Mouse (Mus musculus) heart, postnatal 0 days (tissue): ENCODE data around the gene Vrk1. TPM values are rescaled to one million over a fixed set of nuclear protein-coding genes. Genes with fewer than 3 reads are reported as not detected.

Source experiments
- ATAC-seq: fragments of 200-750 bp; cut with Nextera tagmentation; 2 replicates; pipeline ENCODE4 v1.8.0; 2017; ENCODE audit warnings: low read depth, moderate number of reproducible peaks, moderate library complexity; ENCODE audit not compliant: insufficient read depth
- DNase-seq: peaks from one replicate; pipeline ENCODE4 v3.0.0-alpha.2; 2016; ENCODE audit warnings: low spot score
- H3K27ac ChIP-seq: fragments of 300-500 bp; sonication (generic); 2 replicates; pipeline ENCODE4 v1.5.1; 2014; ENCODE audit warnings: low read depth, mild to moderate bottlenecking
- H3K27me3 ChIP-seq: fragments of 300-500 bp; sonication (generic); 2 replicates; pipeline ENCODE4 v1.6.1; 2014; ENCODE audit warnings: low read length, mixed read lengths; ENCODE audit not compliant: control insufficient read depth, insufficient read depth
- H3K36me3 ChIP-seq: fragments of 300-500 bp; sonication (generic); replicated peaks from 2 replicates; pipeline ENCODE4 v1.6.1; 2014; ENCODE audit warnings: low read length, mixed read lengths; ENCODE audit not compliant: control insufficient read depth, insufficient read depth
- H3K4me1 ChIP-seq: fragments of 300-500 bp; sonication (generic); 2 replicates; pipeline ENCODE4 v1.6.1; 2014; ENCODE audit warnings: antibody characterized with exemption; ENCODE audit not compliant: control insufficient read depth, insufficient read depth
- H3K4me2 ChIP-seq: fragments of 300-500 bp; sonication (generic); 2 replicates; pipeline ENCODE4 v1.6.1; 2014; ENCODE audit warnings: low read depth, mild to moderate bottlenecking, low read length, moderate library complexity
- H3K4me3 ChIP-seq: fragments of 300-500 bp; sonication (generic); 2 replicates; pipeline ENCODE4 v1.5.1; 2014; ENCODE audit warnings: low read depth, low read length
- H3K9ac ChIP-seq: fragments of 300-500 bp; sonication (generic); replicated peaks from 2 replicates; pipeline ENCODE4 v1.6.1; 2014; ENCODE audit warnings: low read depth, low read length, mixed read lengths
- H3K9me3 ChIP-seq: fragments of 300-500 bp; sonication (generic); replicated peaks from 2 replicates; pipeline ENCODE4 v1.6.1; 2016; ENCODE audit warnings: low read length; ENCODE audit not compliant: control insufficient read depth
- CTCF ChIP-seq: IDR thresholded peaks from 2 replicates; pipeline ENCODE4 v1.5.1; 2016; ENCODE audit warnings: antibody characterized with exemption, control low read depth, low read depth
- EP300 ChIP-seq: IDR thresholded peaks from 2 replicates; pipeline ENCODE4 v1.6.1; 2016; ENCODE audit warnings: antibody characterized with exemption, low read depth
- WGBS: fragments of 180-500 bp; shearing (Covaris S2); extraction: QIAGEN DNeasy Blood & Tissue Kit; methylation state at CpG from one replicate; pipeline ENCODE4 v1.1.7; 2014; 5-methylcytosine and 5-hydroxymethylcytosine counted together
- polyA plus RNA-seq: library from polyadenylated mRNA; unstranded; fragments of >200 nt; fragmentation: Nextera tagmentation; extraction: Ambion mirVana; gene quantifications from 2 replicates; pipeline ENCODE4 v1.2.1, GENCODE M21; 2015
- total RNA-seq: library from RNA; depleted of rRNA; stranded (reverse); fragments of >200 nt; gene quantifications from 2 replicates; pipeline ENCODE4 v1.2.3, GENCODE M21; 2014; ENCODE audit warnings: low replicate concordance

Gene Vrk1
- total and polyA plus RNA-seq, 2 experiments from 2014 or later = 8.0 to 26.0 TPM

DNA sequence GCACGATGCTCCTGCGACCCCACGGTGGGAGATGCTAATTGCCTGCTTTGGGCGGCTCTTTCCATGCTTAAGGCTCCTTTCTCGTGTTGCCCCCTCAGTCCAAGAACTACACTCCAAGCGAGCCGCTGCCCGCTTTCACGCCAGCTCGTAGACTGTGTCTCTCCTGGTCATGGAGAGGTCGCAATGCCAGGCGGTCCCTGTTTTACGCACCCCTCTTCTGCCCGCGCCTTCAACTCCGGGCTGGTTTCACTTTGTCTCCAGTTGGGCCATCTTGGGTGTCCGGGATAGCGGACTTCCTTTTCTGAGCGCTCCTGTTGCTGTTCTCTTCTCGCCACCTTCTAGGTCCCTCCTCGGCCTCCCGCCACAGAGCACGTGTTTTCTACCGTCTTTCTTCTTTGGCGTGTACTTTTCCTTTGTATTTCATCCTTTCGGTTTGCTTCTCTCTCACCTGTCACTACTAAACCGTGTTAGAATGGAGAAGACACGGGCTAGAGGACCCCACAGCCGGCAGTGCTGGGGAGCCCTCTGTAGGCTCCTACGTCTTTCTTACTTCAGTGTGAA, 46.9 kb upstream of the Vrk1 start:
- TF ChIP-seq EP300 = no peak
- TF ChIP-seq CTCF = no peak
- H3K4me2 ChIP-seq = peak overlapping the region; percentile 98
- H3K36me3 ChIP-seq = no peaks in the 10 kb centered on the region
- H3K4me3 ChIP-seq = peak overlapping the region; percentile 65
- WGBS = 3% methylated on average over 29 of the region's 30 CpGs
- DNase-seq = peak; percentile 25
- no peaks in the 10 kb centered on the region for H3K9me3 ChIP-seq
- H3K4me1 ChIP-seq = peaks cover 7% of the 10 kb centered on the region; the same call in 1 of the 2 replicates
- H3K9ac ChIP-seq = peak overlapping the region; percentile 37
- peak; percentile 47 for ATAC-seq
- H3K27ac ChIP-seq = no peak overlapping the region
- peaks cover 20% of the 10 kb centered on the region for H3K27me3 ChIP-seq

DNA sequence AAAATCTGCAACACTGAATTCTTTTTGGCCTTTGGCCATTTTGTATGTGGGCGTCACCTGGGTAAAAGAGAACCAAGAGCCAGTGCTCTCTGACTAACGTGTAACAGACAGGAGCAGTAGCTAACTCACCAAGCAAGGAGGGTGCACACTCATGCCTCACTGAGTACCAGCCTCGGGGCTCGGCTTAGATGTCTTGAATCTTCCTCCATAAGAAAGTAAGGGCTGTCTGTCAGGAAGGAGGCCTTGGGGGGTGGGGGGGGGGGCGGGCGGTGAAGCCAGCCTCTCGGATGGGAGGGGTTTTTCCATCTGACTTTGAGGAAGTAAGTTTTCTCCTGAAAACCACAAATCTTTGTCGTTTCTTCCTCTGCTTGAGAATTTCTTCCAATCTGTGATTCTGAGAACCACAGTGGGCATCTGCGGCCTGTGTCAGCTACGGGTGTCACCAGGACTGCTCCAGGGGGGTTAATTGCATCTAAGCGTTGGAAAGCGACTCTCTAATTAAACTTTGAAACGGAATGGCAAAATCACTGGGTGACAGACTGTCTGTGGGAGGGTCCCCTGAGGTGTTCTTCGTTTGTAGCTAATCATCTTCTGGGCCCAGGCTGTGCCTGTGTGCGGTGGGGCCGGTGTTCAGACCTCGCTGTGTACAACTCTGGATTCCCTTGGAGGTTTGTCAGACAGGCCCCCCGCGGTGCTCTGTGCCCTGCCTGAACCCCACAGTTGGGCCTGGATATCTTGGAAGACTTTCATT, 43.0 kb upstream of the Vrk1 start:
- 59% methylated on average over 19 of the region's 19 CpGs for WGBS
- Histone ChIP-seq H3K4me2 (peak overlapping the region; percentile 46), H3K36me3 (no peaks in the 10 kb centered on the region), H3K27me3 (0 out of 2 replicates have a peak, but pooled peaks cover 4% of the 10 kb centered on the region), H3K4me3 (no peak overlapping the region), H3K9ac (no peak overlapping the region), H3K9me3 (peaks cover 1% of the 10 kb centered on the region; the same call in 1 of the 2 replicates), H3K4me1 (peaks cover 7% of the 10 kb centered on the region; the same call in 1 of the 2 replicates), H3K27ac (no peak overlapping the region)
- DNase-seq (no peak), ATAC-seq (no peak)
- no peak for TF ChIP-seq CTCF
- TF ChIP-seq EP300 = no peak

DNA sequence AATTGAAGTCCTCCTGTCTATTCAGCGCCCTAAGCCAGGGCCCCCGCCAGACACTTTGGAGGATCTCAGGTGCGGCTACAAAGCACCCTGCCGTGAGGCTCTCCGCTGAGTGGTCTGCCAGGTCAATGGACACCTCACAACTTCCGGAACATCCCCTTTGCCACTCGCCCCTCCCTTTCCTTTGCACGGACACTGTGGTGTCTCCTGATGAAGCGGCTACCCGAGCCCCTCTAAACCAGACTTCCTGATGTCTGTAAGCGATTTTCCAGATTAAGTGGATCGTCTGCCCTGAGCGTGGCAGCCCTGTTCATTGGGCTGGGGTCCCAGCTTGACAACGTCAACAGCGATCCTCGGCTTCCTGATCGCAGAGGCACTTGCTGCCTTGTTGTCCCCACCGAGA, 42.2 kb upstream of the Vrk1 start:
- H3K9ac ChIP-seq = no peak overlapping the region
- H3K9me3 ChIP-seq = peaks cover 4% of the 10 kb centered on the region; the same call in 1 of the 2 replicates
- H3K36me3 ChIP-seq = no peaks in the 10 kb centered on the region
- DNase-seq (no peak), ATAC-seq (no peak)
- peak overlapping the region; percentile 46 for H3K4me2 ChIP-seq
- peaks cover 7% of the 10 kb centered on the region; the same call in 1 of the 2 replicates for H3K4me1 ChIP-seq
- H3K4me3 ChIP-seq = peak overlapping the region; percentile 12
- H3K27me3 ChIP-seq = 0 out of 2 replicates have a peak, but pooled peaks cover 4% of the 10 kb centered on the region
- WGBS = 16% methylated on average over 18 of the region's 18 CpGs
- TF ChIP-seq CTCF (no peak), EP300 (no peak)
- H3K27ac ChIP-seq = no peak overlapping the region

- no peaks in the 10 kb centered on the region for H3K36me3 ChIP-seq
- peaks cover 4% of the 10 kb centered on the region; the same call in 1 of the 2 replicates for H3K9me3 ChIP-seq
- WGBS = 49% methylated on average over 7 of the region's 7 CpGs
- no peak overlapping the region for H3K9ac ChIP-seq
- DNase-seq (no peak), ATAC-seq (no peak)
- H3K27ac ChIP-seq = no peak overlapping the region
- no peak for TF ChIP-seq EP300
- no peak for TF ChIP-seq CTCF
- no peak overlapping the region for H3K4me2 ChIP-seq
- 0 out of 2 replicates have a peak, but pooled peaks cover 4% of the 10 kb centered on the region for H3K4me1 ChIP-seq
- H3K4me3 ChIP-seq = no peak overlapping the region
- H3K27me3 ChIP-seq = 0 out of 2 replicates have a peak, but pooled peaks cover 4% of the 10 kb centered on the region
Measured at GRCm38 (mm10) chr12:105971182-105971581, 38.8 kb upstream of the Vrk1 start.

DNA sequence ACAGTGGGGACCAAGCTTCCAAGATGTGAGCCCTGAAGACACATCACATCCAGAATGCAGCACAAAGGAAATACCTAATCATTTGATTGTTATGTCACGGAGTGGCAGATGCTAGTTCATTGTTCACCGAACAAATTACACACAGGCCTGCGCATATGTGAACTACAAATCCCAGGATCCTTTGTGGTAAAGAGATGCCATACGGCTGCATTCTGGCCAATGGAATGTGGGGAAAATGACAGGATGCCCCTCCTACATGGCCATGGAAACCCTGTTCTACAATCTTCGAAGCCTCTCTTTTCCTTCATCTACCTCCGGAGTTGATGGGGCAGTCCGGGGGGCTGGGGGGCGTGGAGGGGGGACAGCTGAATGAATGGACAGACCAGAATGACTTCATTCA, 37.4 kb upstream of the Vrk1 start:
- 0 out of 2 replicates have a peak, but pooled peaks cover under 1% of the 10 kb centered on the region for H3K4me1 ChIP-seq
- H3K36me3 ChIP-seq = no peaks in the 10 kb centered on the region
- peaks cover 4% of the 10 kb centered on the region; the same call in 1 of the 2 replicates for H3K9me3 ChIP-seq
- H3K27me3 ChIP-seq = no peaks in the 10 kb centered on the region
- no peak overlapping the region for H3K27ac ChIP-seq
- no peak overlapping the region for H3K4me3 ChIP-seq
- TF ChIP-seq CTCF = no peak
- no peak for TF ChIP-seq EP300
- H3K9ac ChIP-seq = no peak overlapping the region
- DNase-seq (no peak), ATAC-seq (no peak)
- WGBS = 87% methylated on average over 8 of the region's 8 CpGs
- H3K4me2 ChIP-seq = no peak overlapping the region
